Mouse (Mus musculus): Measurements from ENCODE around the gene Afdn. TPM values are rescaled to one million over a fixed set of nuclear protein-coding genes. Genes with fewer than 3 reads are reported as not detected.

Afdn gene
- total RNA-seq, 1 experiment from 2014 or later: 121 TPM

Other genes with a start within 250 kb of the Afdn start
- 2.5 and 3.3 TPM in 2 replicates for gene Tcte2, start 1.3 kb downstream of the Afdn start, total RNA-seq (2021)
- gene Gm7168, start 187.8 kb downstream of the Afdn start, total RNA-seq (2021): not detected in 2 replicates
- gene Gm7356, start 243.2 kb downstream of the Afdn start, total RNA-seq (2021): not detected in 2 replicates

Data from adrenal gland, postnatal 14 days (tissue).